Mouse (Mus musculus): ENCODE measurements at regions not wholly inside any gene's neighbourhood (a gene's known extent, or its start where the extent isn't known, plus 50 kb on each side); places are given as distances from the start of the nearest gene placed in this dataset.

DNA sequence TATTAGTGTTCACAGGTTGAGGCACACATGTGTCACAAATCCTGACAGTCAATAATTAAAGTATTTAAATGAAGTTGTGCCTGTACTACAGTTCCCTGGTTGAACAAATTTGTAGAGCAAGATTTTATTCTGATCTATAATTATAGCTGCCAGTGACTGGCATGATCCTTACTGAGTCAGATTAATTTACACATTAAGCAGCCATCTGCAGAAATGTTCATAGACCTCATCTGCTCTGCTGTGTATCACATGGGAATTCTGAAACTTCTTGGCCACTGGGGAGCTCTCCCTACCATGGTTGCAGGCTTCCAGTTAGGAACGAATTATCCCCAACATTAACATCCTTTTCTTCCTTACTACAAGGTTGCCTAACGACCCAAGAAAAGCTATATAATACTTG lies 255.6 kb upstream of the Adgrl4 start:
- DNase-seq (ENCODE audit: low read depth, low spot score), result no peak

DNA sequence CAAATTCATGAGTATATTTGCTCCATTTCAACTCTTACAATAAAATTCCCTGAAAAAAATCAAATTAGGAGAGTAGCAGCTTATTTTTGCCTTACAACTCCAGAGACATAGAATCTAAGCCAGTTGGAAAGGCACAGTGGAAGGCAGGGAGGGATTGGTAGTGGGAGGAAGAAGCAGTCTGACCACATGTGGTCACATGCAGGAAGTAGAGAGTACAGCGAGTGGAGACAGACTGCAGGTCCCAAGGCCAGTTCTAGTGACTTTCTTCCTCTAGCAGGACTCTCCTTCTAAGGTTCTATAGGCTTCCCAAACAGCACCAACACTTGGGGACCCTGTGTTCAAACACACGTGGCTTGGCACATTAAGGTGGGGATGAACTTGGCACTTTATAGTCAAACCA lies 245.6 kb upstream of the Adgrl4 start:
- no peak for DNase-seq (ENCODE audit: low read depth, low spot score)

DNA sequence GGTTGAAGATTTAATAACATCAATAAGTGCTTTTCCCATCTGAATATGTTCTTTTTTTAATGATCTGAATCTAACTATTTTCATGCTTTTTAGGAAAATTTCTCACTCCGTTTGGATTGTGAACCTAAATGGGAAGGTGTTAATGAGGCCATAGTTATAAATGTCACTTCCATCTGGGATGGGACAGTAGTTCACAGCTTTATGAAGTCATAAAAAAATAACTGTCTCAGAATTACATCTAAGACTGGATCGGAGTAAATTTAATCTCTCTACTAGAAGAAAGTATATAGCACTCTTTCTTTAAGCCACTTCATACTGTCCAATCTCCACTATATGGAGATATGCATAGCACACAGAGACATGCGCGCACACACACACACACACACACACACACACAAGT lies 226.7 kb upstream of the Adgrl4 start:
- DNase-seq (ENCODE audit: low read depth, low spot score), result no peak

DNA sequence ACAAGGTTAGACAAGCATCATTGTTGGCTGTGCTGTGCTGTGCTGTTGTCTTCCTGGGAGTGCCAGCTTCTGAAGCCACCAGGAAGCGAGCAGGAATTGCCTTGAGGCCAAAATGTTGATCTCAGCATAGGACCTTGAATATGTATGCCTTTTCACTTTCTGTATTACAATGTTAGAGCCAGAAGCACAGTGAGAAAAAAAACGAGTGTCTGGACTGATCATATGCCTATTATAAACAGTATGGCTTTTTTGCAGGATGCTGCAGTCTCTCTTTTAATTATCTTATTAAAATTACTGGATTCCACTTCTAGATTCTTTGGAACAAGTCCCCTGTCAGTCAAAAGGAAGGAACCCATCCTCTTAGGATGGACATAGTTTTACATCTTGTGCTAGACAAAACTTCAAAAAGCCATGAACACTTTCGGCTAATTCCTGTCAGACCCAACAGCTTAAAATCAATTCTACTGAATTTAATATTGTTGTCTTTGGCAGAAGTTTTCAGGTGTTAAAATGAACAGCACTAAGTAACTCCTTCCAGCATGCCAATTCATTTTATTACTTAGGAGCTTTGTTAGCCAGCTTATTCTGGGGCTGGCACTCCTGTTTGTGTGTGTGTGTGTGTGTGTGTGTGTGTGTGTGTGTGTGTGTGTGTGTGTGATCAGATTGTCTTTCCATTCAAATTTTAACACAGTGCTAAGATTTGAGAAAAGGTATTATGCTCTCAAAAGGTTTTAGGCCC lies 220.8 kb upstream of the Adgrl4 start:
- DNase-seq (ENCODE audit: low read depth, low spot score), result no peak

DNA sequence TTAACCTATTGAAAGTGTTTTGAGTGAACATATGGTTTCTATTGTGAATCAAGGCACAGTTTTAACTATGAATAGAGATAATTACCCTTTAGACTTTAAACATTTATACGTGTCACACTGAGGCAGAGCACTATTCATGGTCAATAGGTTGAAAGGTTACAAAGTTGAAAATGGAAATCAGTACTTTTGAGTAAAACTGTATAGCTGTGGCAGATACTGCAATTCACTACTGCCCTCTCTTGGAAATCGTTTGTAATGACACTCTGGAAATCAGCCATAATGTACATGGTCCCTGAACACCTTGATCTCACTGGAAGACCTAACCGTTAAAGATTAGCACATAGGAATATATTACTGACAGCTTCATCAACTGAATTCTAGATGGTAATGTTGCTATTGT lies 215.3 kb upstream of the Adgrl4 start:
- DNase-seq (ENCODE audit: low read depth, low spot score), result no peak

DNA sequence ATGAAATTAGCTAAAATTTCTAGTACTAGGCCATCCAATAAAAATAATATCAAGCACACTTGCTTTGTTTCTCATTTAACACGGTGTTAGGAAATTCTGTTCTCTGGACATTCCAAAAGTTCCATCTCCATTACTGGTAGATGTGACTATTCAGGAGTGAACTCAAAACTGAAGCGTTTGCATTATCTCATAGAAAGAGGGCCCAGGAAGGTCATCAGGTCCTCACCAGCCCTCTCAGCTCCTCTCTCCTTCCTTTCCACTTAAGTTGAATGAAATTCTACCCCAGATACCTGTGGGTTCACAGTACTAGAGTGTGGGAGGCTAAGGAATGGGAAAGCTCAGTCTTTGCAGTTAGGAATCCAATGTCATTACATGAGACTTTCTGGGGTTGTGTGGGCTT lies 185.2 kb upstream of the Adgrl4 start:
- no peak for DNase-seq (ENCODE audit: low read depth, low spot score)

DNA sequence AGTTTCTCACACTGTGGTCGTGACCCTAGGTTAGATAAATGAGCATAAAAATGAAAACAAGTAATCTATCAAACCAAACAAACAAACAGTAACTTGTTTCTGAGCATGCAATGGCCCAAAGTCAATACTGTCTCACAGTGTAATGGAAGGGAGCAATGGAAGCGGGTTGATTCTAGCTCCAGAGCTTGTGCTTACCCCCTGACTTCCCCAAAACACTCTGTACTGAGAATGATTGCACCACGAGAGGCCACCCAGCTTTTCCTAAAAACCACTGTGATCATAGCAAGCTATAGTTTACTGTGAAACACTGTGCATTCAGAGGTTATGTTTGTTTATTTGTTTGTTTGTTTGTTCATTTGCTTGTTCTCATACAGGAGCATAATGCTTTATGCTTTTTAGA lies 174.9 kb upstream of the Adgrl4 start:
- DNase-seq (ENCODE audit: low read depth, low spot score), result no peak

DNA sequence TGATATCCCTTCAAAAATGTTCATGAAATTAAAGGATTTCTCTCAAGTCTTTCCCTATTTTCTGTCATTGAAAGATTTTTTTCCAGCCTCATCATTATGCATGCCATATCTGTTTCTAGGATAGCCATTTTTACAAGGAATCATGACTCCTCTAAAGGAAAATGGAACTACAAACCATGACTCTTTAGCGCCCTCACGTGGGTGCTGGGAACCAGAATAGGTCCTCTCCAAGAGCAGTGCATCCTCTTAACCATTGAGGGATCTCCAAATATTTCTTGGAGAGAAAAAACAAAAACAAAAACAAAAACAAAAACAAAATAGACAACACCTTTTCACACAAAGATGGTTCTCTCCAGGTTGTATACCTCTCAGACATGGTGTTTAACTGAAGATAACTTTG lies 172.0 kb upstream of the Adgrl4 start:
- DNase-seq (ENCODE audit: low read depth, low spot score), result no peak

DNA sequence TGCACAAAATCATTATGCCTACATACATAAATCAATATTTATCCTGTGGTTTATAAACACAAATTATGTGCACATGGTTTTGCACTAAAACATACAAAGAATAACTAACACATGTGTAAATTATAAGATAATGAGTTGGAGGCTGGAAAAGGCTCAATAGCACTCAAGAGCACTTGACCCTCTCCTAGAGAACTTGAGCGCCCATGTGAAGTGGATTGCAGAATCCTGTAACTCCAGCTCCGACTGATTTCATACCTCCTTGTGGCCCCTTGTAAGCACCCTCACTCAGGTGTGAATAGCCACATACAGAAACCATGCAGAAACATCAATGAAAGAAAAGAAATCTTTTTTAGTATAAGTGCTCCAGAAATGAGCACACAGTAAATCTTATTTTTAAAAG lies 168.2 kb upstream of the Adgrl4 start:
- no peak for DNase-seq (ENCODE audit: low read depth, low spot score)

DNA sequence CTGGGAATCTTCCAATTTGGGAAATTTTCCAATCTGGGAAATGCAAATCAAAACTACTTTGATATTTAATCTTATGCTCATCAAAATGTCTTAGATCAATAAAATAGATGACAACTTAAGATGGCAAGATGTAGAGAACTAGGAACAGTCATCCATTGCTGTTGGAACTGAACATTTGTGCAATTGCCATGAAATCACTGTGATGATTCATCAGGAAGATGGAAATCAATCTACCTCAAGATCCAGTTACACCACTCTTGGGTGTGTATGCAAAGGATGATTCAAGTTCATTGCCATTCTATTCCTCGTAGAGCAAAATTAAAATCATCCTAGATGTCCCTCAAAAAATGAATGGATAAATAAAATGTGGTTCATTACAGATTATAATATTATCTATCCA lies 153.9 kb upstream of the Adgrl4 start:
- no peak for DNase-seq (ENCODE audit: low read depth, low spot score)

DNA sequence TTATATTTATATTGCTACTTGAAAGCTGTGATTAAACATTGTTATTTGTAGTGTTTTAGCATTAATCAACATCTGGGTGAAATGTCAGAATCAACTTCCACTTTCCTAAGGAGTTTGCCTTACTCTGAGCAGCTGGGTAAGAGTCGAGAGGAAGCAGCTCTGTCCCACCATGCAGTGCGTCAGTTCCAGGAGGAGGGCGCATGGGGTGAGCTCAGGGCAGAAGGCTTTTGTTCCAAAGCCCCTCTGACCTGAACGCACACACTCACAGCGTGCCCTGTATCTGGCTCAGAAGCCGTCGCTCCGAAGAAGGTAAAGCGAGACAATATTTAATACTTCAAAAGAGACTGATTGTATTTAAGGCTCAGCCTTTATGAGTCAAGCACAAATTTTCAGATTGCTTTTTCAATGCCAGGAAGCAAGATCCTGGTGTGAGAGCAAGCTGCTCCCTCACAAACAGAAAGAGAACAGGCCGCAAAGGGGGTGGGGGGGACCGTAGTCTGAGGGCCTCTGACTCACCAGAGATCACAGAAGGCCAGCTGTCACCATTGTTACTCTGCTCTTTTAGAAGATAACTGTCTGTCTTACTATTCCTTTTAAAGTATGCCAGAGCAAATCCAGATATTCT lies 143.6 kb upstream of the Adgrl4 start:
- peak; percentile 5 for DNase-seq (ENCODE audit: low read depth, low spot score)

DNA sequence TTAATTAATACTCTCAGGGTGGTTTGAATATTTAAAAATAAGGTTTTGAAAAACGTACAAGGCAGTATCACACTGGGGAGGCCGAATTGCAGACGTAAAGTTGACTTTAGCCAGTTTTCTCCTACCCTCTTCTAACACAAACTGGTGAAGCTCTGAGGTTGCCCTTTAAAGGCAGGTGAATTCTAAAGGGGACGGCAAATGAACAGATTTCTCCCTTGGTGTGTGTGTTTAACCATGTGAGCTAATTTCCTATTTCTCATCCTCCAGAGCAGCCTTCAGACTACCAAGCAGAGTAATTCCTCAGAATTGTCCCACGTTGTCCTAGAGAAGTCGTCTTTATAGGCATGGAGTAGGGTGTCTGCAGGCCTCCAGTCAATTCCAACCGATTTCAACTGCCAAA lies 143.1 kb upstream of the Adgrl4 start:
- no peak for DNase-seq (ENCODE audit: low read depth, low spot score)

DNA sequence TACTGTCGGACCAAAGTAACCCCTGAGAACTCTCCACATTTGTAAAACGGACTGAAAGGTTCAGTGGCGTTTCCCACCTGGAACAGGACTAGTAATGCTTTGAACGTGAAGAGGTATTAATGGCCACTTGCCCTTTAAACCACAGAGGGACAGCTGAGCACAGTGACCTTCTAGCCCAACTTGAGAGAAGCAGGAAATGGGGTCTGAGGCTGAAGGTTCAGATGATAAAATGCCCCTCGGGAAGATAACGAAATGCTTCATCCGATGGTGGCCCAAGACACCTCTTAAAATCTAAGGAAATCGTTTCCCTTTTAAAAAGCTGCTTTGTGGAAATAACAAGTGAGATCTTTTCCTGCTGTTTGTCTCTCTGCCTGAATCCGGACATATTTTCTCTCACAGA lies 142.7 kb upstream of the Adgrl4 start:
- DNase-seq (ENCODE audit: low read depth, low spot score), result no peak

DNA sequence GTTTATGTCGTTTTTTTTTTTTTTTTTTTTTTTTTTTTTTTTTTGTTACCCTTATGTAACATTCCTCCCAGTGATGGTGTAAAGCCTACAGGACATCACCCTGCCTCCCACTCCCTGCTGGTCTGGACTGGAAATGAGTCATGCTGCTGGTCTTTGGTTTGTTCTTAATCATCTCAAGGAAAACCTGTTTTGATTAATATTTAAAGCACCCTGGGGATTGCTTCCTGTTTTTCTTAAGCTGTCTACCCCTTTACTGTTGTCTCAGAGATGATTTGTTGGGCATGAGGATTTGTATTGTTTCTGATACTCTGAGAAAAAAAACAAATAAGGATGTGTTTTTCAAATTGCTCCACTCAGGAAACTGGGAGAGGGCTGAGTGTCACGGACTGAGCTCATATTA lies 139.4 kb upstream of the Adgrl4 start:
- no peak for DNase-seq (ENCODE audit: low read depth, low spot score)

DNA sequence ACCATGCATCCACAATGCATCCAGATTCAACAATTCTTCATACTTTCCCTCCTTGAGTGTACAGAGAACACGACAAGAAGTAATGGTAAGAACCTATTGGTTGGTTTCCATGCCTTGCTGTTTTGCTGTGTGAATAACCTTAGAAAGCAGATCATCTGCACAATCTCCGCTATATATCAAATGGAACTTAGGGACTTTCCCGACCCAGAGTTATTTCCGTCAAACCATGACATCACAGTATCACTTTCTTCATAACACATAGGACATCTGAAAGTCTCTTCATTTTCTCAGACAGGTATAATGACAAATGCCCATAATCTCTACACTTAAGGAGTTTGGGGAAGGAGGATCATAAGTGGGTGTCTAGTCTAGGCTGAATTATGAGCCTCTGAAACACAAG lies 132.3 kb upstream of the Adgrl4 start:
- peak; percentile 53 for DNase-seq (ENCODE audit: low read depth, low spot score)

DNA sequence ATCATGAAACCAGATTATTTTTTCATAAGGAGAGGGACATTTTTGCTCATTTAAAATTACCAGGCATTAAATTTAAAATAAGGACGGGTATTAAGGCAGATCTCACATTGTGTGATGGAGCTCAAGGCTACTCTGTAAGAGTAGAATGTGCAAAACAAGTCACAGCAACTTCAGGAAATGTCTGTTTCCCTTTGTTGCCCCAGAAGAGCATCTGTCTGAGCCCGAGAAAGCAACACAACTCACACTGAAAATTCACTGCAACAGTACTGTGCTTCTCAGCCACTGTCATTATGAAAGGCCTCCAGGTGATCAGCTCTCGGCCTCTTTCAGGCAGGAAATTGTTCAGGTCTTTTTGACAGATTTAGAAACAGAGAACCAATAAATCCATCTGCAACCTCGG lies 129.7 kb upstream of the Adgrl4 start:
- no peak for DNase-seq (ENCODE audit: low read depth, low spot score)

DNA sequence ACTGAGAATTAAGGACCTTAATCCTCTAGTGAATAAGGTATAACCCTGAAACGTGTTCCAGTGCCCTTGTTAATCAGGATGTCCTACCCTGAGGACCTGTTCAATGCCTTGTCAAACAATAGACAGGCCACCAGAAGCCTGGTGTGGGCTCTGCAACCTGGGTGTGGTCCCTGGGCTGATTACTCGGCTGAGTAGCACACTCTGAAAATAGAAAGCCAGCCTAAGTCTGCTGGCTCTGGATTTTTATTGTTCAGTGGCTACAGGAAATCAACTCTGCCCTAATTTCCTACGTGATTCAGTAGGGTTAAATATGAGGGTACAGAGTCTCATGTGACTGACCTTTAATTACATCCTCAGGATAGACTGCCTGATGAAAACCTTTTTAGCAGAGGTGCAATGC lies 113.9 kb upstream of the Adgrl4 start:
- no peak for DNase-seq (ENCODE audit: low read depth, low spot score)

DNA sequence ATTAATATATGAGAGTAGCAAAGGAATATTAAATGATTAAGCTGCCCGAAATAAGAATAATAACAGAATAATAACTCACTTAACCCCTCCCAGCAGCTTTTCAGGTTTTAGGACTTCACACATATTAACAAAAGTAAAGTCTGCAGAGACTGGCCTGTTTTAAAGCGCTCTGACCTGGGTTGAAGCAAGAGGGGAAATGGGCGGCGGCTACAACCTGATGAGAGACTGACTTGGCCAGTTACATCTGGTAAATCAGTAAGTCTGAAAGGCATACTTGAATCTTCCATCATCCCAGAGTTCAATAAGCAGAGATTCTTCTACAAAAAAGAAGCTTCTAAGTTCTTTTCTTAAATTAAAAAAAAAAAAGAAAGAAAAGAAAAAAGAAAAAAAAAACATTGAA lies 107.9 kb upstream of the Adgrl4 start:
- DNase-seq (ENCODE audit: low read depth, low spot score), result no peak

DNA sequence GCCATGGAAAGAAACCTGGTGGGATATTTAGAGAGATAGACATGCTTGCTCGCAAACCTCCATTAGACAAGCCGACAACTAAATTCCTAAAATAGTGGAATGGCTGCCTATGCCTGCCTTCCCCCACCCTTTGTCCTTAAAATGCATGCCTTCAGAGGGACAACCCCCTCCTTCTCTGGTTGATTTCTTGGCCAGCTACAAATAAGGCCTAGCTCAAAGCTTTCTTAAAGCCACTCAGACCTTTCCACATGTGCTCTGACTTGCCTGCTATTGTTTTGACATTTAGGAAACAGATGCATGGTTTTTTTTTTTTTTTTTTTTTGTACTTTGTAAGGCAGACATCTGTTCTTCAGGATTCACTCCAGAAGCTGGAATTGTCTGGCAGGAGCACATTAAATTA lies 105.8 kb upstream of the Adgrl4 start:
- no peak for DNase-seq (ENCODE audit: low read depth, low spot score)

DNA sequence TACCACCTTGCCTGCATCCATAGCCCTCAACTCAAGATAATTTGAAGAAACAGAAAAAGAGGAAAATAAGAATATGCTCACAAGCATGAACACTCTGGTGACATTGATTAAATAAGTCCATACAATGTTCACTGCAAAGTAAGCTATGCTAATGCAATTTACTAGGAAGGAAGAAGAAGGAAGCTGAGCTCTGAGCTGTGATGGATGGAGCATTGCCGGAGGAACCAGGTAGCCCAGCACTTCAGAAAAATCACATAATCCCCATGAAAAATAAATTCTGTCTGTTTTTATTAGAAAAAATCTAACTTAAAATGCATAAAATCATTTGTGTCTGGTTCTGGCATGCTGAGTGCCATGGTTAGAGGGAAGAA lies 105.4 kb upstream of the Adgrl4 start:
- no peak for DNase-seq (ENCODE audit: low read depth, low spot score)

DNA sequence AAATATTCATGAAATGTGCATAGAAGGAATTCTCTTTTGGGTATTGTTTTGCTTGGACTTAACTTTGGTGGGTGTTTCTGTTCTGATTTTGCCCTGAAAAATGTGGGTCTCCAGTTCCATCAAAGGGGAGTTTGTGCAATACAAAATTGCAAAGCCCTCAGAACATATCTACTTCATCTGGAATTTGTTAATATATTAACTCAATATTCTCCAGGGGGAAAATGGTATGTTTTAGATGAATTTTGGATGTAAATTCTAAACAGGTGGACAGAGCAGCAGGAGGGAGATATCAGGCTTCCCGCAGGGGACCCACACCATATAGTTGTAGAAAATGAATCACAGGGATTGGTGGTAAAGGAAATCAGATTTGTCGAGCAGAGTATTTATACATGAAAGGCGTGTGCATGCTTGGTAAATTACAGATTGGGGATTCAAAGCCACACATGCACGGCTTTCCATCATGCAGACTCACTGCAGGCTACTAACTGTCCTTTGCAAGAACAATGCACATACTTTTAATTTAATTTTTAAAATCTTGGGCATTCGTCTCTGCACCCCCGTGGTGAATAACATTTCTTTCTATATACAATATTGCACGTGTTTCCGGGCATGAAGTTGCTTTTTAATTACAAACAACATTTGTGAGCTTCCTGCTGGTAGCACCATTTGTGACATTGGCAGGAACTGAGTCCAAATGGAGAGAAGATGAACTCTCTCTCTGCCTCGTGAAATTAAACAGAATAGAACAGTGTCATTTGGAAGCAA lies 104.8 kb upstream of the Adgrl4 start:
- DNase-seq (ENCODE audit: low read depth, low spot score), result no peak

DNA sequence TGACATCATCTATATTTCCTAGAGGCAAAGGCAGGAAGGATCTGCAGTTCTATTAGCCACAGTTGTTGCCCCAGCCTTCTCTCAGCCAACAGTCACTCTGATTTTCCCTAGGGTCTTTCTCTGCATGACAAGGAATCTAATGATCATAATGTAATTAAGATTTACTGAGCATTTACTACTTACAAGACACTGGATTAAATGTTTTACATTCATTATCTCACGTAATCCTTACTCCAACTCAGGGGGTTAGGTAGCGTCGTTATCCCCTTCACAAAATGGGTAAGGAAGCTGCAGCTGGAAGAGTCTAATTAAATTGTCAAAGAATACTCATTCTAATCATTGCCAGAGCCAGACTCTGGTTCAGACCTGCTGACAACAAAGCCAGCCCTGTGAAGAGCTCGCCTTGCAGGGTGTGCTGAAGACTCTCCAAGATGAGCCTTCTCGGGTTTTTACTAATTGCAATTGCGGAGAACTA lies 103.8 kb upstream of the Adgrl4 start:
- no peak for DNase-seq (ENCODE audit: low read depth, low spot score)

DNA sequence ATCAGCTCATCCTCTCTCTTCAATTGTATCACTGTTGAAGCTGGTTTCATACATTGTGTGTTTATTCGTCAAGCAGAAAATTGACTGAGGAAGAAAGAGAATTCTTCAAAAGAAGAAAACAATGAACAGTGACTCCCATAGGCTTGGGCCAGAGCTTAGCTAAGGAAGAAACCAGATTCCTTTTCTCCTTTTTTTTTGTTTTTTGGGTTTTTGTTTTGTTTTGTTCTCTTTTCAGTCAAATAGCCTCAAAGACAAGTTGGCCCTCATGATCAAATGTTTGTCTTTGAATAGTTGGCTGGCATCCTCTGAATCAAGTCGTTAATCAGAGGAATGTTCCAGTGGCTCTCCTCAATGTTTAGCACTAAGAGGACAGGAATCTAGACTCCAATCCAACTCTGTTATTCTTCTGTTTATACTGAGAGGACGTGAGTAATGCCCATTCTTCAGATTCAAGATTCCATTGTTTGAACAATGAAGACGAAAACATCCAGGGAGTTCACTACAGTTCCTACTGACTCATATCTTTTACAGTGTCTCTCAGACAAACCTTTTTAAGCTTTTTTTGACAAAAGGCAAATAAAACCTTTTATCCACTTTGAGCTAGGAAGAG lies 86.1 kb upstream of the Adgrl4 start:
- DNase-seq (ENCODE audit: low read depth, low spot score), result no peak

Data from CD4-positive, CD25-positive, alpha-beta regulatory T cell, adult 2 months (primary cell).